Mouse (Mus musculus) limb, embryonic 12.5 days (tissue): ENCODE measurements around the gene Cd160. TPM values are rescaled to one million over a fixed set of nuclear protein-coding genes. Genes with fewer than 3 reads are reported as not detected.

ENCODE experiments used
- ATAC-seq: fragments of 200-750 bp; cut with Nextera tagmentation; 2 replicates; pipeline ENCODE4 v1.8.0; 2017; ENCODE audit warnings: low read depth, moderate TSS enrichment; ENCODE audit not compliant: insufficient number of reproducible peaks, insufficient read depth, low FRiP score, low TSS enrichment
- H3K27ac ChIP-seq: fragments of 300-500 bp; sonication (generic); 2 replicates; pipeline ENCODE4 v1.5.1; 2016; ENCODE audit warnings: mild to moderate bottlenecking, moderate library complexity
- H3K27me3 ChIP-seq: fragments of 300-500 bp; sonication (generic); 2 replicates; pipeline ENCODE4 v1.6.1; 2016; ENCODE audit warnings: mild to moderate bottlenecking, moderate library complexity
- H3K36me3 ChIP-seq: fragments of 300-500 bp; sonication (generic); 2 replicates; pipeline ENCODE4 v1.6.1; 2016; ENCODE audit warnings: mild to moderate bottlenecking, moderate library complexity
- H3K4me1 ChIP-seq: fragments of 300-500 bp; sonication (generic); replicated peaks from 2 replicates; pipeline ENCODE4 v1.6.1; 2016
- H3K4me2 ChIP-seq: fragments of 300-500 bp; sonication (generic); 2 replicates; pipeline ENCODE4 v1.6.1; 2016; ENCODE audit warnings: mild to moderate bottlenecking, moderate library complexity
- H3K4me3 ChIP-seq: fragments of 300-500 bp; sonication (generic); replicated peaks from 2 replicates; pipeline ENCODE4 v1.5.1; 2016; ENCODE audit warnings: mild to moderate bottlenecking
- H3K9ac ChIP-seq: fragments of 300-500 bp; sonication (generic); replicated peaks from 2 replicates; pipeline ENCODE4 v1.6.1; 2016; ENCODE audit warnings: mild to moderate bottlenecking, moderate library complexity
- H3K9me3 ChIP-seq: fragments of 300-500 bp; sonication (generic); 2 replicates; pipeline ENCODE4 v1.6.1; 2016; ENCODE audit warnings: mild to moderate bottlenecking, moderate library complexity
- WGBS: fragments of 180-500 bp; shearing (Covaris S2); methylation state at CpG from one replicate; pipeline ENCODE4 v1.1.7; 2016; 5-methylcytosine and 5-hydroxymethylcytosine counted together
- polyA plus RNA-seq: library from polyadenylated mRNA; unstranded; fragments of >200 nt; fragmentation: Nextera tagmentation; extraction: Ambion mirVana; gene quantifications from 2 replicates; pipeline ENCODE4 v1.2.1, GENCODE M21; 2016

Cd160 gene
- polyA plus RNA-seq, 1 experiment from 2014 or later: 0.14 TPM

DNA sequence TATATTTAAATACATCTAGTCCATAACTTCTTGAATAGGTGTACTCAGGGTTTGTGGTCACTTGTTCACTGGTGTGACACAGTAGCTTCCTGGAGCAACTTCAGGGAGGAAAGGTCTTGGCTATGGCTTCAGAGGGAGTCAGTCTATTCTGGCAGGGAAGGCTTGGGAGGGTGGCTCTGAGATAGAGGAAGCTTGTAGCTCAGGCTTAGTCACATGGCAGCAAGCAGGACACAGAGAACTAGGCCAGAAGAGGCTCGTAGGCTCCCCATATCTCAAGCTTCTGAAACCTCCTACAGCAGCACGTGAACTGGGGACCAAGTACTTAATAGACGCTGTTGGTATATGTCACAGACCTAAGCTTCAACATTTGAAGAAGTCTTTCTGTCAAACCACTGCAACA, 17.9 kb downstream of the Cd160 start:
- H3K36me3 ChIP-seq: no peaks in the 10 kb centered on the region; the same call in 1 of the 2 replicates
- H3K27ac ChIP-seq: no peak overlapping the region; the same call in 1 of the 2 replicates
- 84% methylated on average over 3 of the region's 3 CpGs for WGBS
- no peak overlapping the region for H3K4me2 ChIP-seq
- no peak for ATAC-seq
- H3K4me1 ChIP-seq: peaks cover 28% of the 10 kb centered on the region
- H3K4me3 ChIP-seq: no peak overlapping the region
- H3K9ac ChIP-seq: no peak overlapping the region
- H3K27me3 ChIP-seq: peaks cover 21% of the 10 kb centered on the region; the same call in 1 of the 2 replicates
- no peaks in the 10 kb centered on the region for H3K9me3 ChIP-seq

DNA sequence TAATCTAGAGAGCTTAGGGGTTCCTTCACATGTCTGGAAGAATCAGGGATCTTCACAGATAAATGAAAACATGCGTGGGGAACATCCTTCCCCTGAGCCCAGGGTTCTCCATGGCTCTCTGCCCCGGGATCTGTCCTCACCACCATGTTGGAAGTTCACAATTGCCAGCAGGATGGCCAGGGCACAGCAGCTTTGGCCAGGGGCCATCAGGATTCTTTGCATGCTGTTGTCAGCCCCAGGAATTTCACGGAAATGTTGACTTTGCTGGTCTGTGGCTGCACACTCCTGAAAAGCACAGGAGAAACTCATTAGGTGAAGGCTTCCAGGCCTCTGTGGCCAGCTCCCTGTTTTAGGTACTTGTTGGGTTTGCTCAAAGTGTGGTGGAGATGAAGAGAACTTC, 20.5 kb downstream of the Cd160 start:
- Histone ChIP-seq H3K4me3 (no peak overlapping the region), H3K9ac (no peak overlapping the region), H3K4me1 (peaks cover 23% of the 10 kb centered on the region), H3K9me3 (no peaks in the 10 kb centered on the region), H3K27me3 (peaks cover 9% of the 10 kb centered on the region; the same call in 1 of the 2 replicates), H3K4me2 (no peak overlapping the region), H3K27ac (no peak overlapping the region), H3K36me3 (peaks cover 6% of the 10 kb centered on the region; the same call in 1 of the 2 replicates)
- 82% methylated on average over 3 of the region's 3 CpGs for WGBS
- no peak for ATAC-seq

DNA sequence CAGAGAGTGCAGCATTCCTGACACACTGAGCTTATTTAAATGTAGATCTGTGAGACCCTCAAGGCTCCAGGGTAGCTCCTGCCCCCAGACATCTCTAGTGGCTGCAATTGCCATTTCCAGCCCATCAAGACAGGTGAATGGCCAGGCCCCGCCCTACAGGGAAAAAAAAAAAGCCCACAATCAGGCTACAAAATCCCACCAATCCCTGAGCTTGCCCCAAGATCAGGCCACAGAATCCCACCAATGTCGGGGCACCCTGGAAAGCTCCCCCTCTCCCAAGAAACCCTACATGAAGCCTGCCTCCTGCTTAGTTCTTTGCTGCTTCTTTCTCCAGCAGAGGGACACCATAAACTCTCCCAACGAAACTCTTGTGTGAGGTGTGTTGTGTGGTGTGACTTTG, 21.0 kb downstream of the Cd160 start:
- peaks cover 18% of the 10 kb centered on the region for H3K4me1 ChIP-seq
- no peaks in the 10 kb centered on the region for H3K9me3 ChIP-seq
- WGBS: 80% methylated on average over 3 of the region's 3 CpGs
- H3K9ac ChIP-seq: no peak overlapping the region
- peaks cover 6% of the 10 kb centered on the region; the same call in 1 of the 2 replicates for H3K36me3 ChIP-seq
- H3K4me3 ChIP-seq: no peak overlapping the region
- ATAC-seq: no peak
- H3K27me3 ChIP-seq: 0 out of 2 replicates have a peak, but pooled peaks cover 3% of the 10 kb centered on the region
- no peak overlapping the region for H3K27ac ChIP-seq
- no peak overlapping the region for H3K4me2 ChIP-seq

DNA sequence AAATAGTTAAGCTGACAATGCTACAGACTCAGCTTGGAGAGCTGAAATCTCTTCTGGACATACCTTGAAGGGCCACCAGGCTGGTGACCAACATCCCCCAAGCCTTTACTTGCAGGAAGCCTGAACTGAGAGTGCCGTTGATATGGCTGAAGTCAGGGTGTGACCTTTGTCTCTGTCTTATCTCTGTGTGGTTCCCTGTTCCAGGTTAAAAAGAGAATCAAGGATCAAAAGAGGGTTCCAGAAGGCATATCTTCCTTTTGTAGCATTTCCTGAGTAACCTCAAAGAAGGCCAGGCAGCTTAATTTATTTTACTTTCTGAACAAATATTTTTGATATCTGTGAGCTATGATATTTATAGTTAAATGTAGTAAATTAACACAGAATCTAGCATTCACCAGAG, 26.9 kb downstream of the Cd160 start:
- ATAC-seq: no peak
- no peaks in the 10 kb centered on the region for H3K4me1 ChIP-seq
- H3K9me3 ChIP-seq: no peaks in the 10 kb centered on the region
- H3K4me2 ChIP-seq: no peak overlapping the region
- no peak overlapping the region for H3K27ac ChIP-seq
- WGBS: 84% methylated on average over 1 of the region's 1 CpGs
- no peak overlapping the region for H3K9ac ChIP-seq
- peaks cover 6% of the 10 kb centered on the region; the same call in 1 of the 2 replicates for H3K36me3 ChIP-seq
- H3K4me3 ChIP-seq: no peak overlapping the region
- H3K27me3 ChIP-seq: no peaks in the 10 kb centered on the region

DNA sequence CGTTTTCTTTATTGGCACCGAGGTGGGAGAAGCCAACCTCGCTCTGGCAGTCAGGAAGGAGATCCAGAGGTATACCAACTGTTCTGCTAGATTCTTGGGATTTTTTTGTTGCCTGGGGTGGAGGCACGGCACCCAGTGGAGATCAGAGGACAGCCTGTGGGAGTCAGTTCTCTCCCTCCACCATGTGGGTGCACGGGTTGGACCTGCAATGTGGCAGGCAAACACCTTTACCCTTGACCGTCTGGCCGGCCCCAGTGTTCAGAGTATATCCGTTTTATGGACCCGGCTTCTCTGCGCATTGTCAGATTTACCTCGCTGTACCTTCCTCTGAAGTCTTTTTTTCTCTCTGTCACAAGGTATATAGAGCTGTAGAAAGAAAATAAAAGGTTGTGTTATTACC, 28.9 kb downstream of the Cd160 start:
- no peak overlapping the region for H3K4me2 ChIP-seq
- 84% methylated on average over 11 of the region's 11 CpGs for WGBS
- H3K9ac ChIP-seq: no peak overlapping the region
- no peaks in the 10 kb centered on the region for H3K9me3 ChIP-seq
- H3K36me3 ChIP-seq: peaks cover 3% of the 10 kb centered on the region; the same call in 1 of the 2 replicates
- no peak for ATAC-seq
- no peak overlapping the region for H3K27ac ChIP-seq
- no peaks in the 10 kb centered on the region for H3K4me1 ChIP-seq
- H3K4me3 ChIP-seq: no peak overlapping the region
- no peaks in the 10 kb centered on the region for H3K27me3 ChIP-seq

DNA sequence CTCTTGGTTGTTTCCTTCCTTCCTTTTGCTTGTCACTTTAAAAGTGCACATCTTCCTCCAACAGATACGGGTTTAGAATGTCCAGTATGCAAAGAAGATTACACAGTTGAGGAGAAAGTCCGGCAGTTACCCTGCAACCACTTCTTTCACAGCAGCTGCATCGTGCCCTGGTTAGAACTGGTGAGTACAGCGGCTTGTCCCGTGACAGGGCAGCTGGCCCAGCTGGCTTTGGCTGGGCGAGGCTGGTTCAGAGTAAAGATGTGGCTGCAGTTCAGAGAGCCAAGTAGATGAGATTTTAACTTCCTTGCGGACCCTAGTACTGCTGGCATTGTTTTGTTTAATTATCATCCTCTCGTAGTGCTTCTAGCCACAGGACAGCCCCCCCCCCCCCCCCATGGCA, 40.6 kb downstream of the Cd160 start:
- H3K27ac ChIP-seq: no peak overlapping the region
- H3K4me1 ChIP-seq: no peaks in the 10 kb centered on the region
- no peak for ATAC-seq
- no peaks in the 10 kb centered on the region for H3K27me3 ChIP-seq
- H3K9me3 ChIP-seq: no peaks in the 10 kb centered on the region
- H3K9ac ChIP-seq: no peak overlapping the region
- WGBS: 91% methylated on average over 8 of the region's 8 CpGs
- H3K4me3 ChIP-seq: no peak overlapping the region
- peaks cover 80% of the 10 kb centered on the region for H3K36me3 ChIP-seq
- no peak overlapping the region for H3K4me2 ChIP-seq

DNA sequence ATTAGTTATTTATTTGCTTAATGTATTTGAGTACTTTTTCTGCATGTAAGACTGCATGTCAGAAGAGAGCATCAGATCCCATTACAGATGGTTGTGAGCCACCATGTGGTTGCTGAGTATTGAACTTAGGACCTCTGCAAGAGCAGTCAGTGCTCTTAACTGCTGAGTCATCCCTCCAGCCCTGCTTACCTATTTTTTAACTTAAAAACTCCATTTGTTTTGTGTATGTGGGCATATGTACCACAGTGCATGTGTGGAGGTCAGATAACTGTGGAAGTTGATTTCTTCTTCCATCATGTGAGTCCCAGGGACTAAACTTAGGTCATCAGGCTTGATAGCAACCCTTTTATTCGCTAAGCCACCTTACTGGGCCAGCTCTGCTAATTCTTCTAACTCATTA, 41.4 kb downstream of the Cd160 start:
- no peaks in the 10 kb centered on the region for H3K9me3 ChIP-seq
- no peak overlapping the region for H3K4me2 ChIP-seq
- H3K27me3 ChIP-seq: no peaks in the 10 kb centered on the region
- WGBS: 100% methylated on average over 1 of the region's 1 CpGs
- H3K4me1 ChIP-seq: no peaks in the 10 kb centered on the region
- peaks cover 75% of the 10 kb centered on the region for H3K36me3 ChIP-seq
- no peak overlapping the region for H3K9ac ChIP-seq
- H3K27ac ChIP-seq: no peak overlapping the region
- no peak for ATAC-seq
- H3K4me3 ChIP-seq: no peak overlapping the region

DNA sequence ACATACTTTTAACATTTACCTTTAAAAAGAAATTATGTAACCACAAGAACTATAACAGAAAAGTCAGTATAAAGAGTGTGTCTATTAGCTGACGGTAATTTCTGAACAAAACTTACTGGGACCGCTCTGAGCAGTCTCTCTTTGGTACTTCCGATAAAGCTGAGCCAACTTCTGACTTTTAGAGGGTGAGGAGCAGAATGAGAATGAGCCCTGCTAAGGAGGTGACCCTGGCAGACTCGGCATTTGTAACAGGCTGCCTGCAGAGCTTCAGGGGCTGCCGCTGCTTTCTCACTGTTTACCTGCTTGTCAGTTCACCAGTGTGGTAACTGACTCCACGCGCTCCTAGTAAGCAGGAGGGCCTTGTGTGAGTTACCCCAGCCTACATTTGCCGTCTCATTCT, 46.9 kb downstream of the Cd160 start:
- Histone ChIP-seq H3K27me3 (no peaks in the 10 kb centered on the region), H3K4me1 (no peaks in the 10 kb centered on the region), H3K27ac (no peak overlapping the region), H3K9ac (no peak overlapping the region), H3K9me3 (no peaks in the 10 kb centered on the region), H3K4me2 (no peak overlapping the region), H3K36me3 (peaks cover 34% of the 10 kb centered on the region), H3K4me3 (no peak overlapping the region)
- 80% methylated on average over 8 of the region's 8 CpGs for WGBS
- ATAC-seq: no peak

DNA sequence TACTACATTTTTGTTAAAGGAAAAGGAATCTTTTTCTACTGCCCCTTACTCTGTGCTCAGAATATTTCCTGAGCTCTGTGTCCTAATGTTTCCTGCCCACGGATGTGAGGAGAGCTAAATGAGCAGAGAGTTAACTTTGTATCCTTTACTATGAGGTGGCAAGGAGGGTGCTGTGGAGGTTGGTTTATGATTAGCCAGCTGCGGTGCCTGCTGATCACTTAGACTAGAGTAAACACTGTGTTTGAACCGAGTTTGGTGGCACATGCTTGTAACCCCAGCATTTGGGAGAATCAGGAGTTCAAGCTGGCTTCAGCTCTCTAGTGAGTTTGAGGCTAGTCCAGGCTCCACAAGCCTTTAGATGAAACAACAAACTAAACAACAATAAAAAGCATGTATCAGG, 52.0 kb downstream of the Cd160 start:
- H3K9me3 ChIP-seq: no peaks in the 10 kb centered on the region
- WGBS: 86% methylated on average over 3 of the region's 3 CpGs
- peaks cover 13% of the 10 kb centered on the region; the same call in 1 of the 2 replicates for H3K36me3 ChIP-seq
- H3K4me2 ChIP-seq: no peak overlapping the region
- no peaks in the 10 kb centered on the region for H3K4me1 ChIP-seq
- H3K27me3 ChIP-seq: no peaks in the 10 kb centered on the region
- no peak for ATAC-seq
- H3K9ac ChIP-seq: no peak overlapping the region
- no peak overlapping the region for H3K27ac ChIP-seq
- H3K4me3 ChIP-seq: no peak overlapping the region

DNA sequence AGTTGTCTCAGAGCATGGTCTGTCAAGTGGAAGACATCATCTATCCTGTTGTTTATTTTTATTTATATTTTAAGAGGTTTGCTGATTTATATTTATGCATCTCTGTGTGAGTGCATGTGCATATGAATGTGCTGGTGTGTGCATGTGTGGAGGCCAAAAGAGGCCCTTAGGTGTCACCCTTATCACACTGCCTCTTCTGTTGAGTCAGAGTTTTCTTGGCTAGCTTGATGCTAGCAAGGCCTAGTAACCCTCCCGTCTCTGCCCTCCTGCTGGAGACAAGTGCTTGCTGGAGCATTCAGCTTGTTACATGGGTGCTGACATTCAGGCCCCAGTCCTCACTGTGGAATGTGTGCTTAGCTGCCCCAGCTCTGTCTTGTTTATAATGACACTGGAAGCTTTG, 56.2 kb downstream of the Cd160 start:
- no peaks in the 10 kb centered on the region for H3K27me3 ChIP-seq
- H3K9ac ChIP-seq: no peak overlapping the region
- H3K4me2 ChIP-seq: no peak overlapping the region
- H3K4me1 ChIP-seq: no peaks in the 10 kb centered on the region
- no peak overlapping the region for H3K4me3 ChIP-seq
- H3K27ac ChIP-seq: no peak overlapping the region
- peaks cover 13% of the 10 kb centered on the region; the same call in 1 of the 2 replicates for H3K36me3 ChIP-seq
- no peaks in the 10 kb centered on the region for H3K9me3 ChIP-seq
- 61% methylated on average over 1 of the region's 1 CpGs for WGBS
- no peak for ATAC-seq

DNA sequence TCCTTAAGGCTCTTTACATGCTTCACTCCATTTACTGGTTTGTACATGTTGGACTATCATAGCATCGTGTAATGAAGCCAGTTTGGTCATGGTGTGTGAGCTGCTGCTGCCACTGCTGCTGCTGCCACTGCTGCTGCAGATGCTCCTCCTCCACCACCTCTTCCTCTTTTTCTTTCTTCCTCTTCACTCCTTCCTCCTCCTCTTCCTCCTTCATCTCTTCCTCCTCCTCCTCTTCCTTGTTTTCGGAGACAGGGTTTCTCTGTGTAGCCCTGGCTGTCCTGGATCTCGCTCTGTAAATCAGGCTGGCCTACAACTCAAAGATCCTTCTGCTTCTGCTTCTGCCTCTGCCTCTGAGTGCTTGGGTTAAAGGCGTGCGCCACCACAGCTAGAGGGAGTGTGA, 59.2 kb downstream of the Cd160 start:
- Histone ChIP-seq H3K27ac (no peak overlapping the region), H3K36me3 (peaks cover 10% of the 10 kb centered on the region; the same call in 1 of the 2 replicates), H3K4me2 (no peak overlapping the region), H3K9ac (no peak overlapping the region), H3K27me3 (no peaks in the 10 kb centered on the region), H3K9me3 (no peaks in the 10 kb centered on the region), H3K4me3 (no peak overlapping the region), H3K4me1 (no peaks in the 10 kb centered on the region)
- no peak for ATAC-seq
- WGBS: 93% methylated on average over 5 of the region's 5 CpGs

DNA sequence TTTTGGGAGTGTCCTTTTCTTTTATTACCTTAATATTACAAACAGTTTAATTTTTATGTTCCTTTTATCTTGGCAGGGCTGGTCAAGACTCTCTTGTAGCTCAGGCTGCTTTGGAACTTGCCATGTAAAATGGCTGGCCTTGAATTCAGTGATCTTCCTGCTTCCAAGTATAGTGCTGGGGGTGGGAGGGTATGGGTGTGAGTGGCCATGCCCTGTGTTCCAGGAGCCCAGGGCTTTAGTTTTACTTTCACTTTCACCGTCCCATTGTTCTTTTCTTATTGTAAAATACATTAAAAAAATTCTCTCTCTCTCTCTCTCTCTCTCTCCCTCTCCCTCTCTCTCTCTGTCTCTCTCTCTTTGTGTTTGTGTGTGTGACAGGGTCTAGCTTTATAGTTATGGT, 64.6 kb downstream of the Cd160 start:
- no peak overlapping the region for H3K27ac ChIP-seq
- H3K4me1 ChIP-seq: no peaks in the 10 kb centered on the region
- H3K36me3 ChIP-seq: peaks cover 15% of the 10 kb centered on the region; the same call in 1 of the 2 replicates
- no peak overlapping the region for H3K4me3 ChIP-seq
- ATAC-seq: no peak
- H3K9ac ChIP-seq: no peak overlapping the region
- no peaks in the 10 kb centered on the region for H3K9me3 ChIP-seq
- 92% methylated on average over 1 of the region's 1 CpGs for WGBS
- no peak overlapping the region for H3K4me2 ChIP-seq
- H3K27me3 ChIP-seq: no peaks in the 10 kb centered on the region
